Mouse (Mus musculus): ENCODE data around the gene Nek11. TPM values are rescaled to one million over a fixed set of nuclear protein-coding genes. Genes with fewer than 3 reads are reported as not detected.
A peak's percentile ranks its signal among the peaks of the same experiment; 100 is the strongest.

Nek11 gene
- total and polyA plus RNA-seq, 2 experiments from 2014 or later, result 1.4 to 3.6 TPM

DNA sequence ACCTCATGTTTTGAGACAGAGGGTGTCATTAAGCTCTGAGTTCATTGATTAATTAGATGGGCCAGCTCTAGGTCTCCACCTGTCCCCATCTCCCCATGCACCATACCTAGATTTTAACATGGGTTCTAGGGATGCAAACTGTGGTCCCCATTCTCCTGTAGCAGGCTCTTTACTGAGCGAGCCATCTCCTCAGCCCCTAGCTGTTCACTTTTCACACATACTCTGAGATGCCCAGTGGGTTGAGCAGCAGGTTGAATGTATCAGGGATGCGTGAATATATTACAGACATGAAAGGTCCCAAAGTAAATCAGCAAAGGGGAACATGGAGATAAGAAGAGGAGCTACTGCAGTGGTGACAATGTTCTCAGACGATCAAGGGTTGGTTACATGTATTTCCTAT, 52.8 kb downstream of the Nek11 start:
- 41% methylated on average over 3 of the region's 3 CpGs for WGBS
- DNase-seq (ENCODE audit: low spot score), result no peak
- no peak for ATAC-seq (ENCODE audit: low FRiP score)
- no peak overlapping the region for H3K9ac ChIP-seq (replicated peaks; ENCODE audit: low read length, poor library complexity, severe bottlenecking)
- H3K4me1 ChIP-seq (ENCODE audit: insufficient read depth, low read length), result no peaks in the 10 kb centered on the region; the same call in 1 of the 2 replicates
- H3K27me3 ChIP-seq (ENCODE audit: insufficient read depth, low read length), result no peaks in the 10 kb centered on the region
- H3K4me2 ChIP-seq (ENCODE audit: low read depth, low read length, poor library complexity, severe bottlenecking), result no peak overlapping the region
- no peak overlapping the region for H3K4me3 ChIP-seq (ENCODE audit: low read depth, low read length)
- H3K36me3 ChIP-seq (ENCODE audit: insufficient read depth, low read length), result no peaks in the 10 kb centered on the region
- peak overlapping the region; percentile 58 for H3K27ac ChIP-seq (ENCODE audit: low read depth, low read length)
- H3K9me3 ChIP-seq (ENCODE audit: low read length), result no peaks in the 10 kb centered on the region
- TF ChIP-seq CTCF (IDR thresholded peaks at IDR 0.05), result no peak

DNA sequence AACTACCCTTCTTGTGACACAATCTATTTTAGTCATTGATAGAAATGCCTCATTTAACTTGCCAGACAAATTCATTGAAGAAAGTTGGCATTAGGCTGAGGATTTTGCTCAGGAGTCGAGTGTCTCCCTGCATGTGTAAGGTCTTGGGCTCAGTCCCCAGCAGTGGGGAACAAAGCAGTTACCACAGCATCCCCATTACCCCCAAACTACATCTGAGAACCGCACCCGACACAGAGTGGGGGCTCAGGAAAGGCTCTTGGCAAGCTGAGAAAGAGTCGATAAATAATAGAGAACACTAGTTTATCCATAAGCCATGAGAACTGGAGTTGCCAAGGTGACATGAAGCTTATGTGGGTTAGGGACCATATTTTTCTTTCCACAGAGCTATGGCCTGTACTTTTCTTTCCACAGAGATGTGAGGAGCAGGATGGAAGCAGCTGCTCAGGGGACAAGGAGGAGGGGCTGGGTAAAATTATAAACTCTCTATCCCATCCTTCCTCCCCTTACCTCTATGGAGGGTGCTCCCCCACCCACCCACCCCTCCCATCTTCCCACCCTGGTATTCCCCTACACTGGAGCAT, 62.8 kb downstream of the Nek11 start:
- 61% methylated on average over 4 of the region's 4 CpGs for WGBS
- DNase-seq (ENCODE audit: low spot score), result peak; percentile 33
- no peak overlapping the region for H3K27ac ChIP-seq (ENCODE audit: low read depth, low read length)
- no peak for ATAC-seq (ENCODE audit: low FRiP score)
- TF ChIP-seq CTCF (IDR thresholded peaks at IDR 0.05), result no peak
- H3K27me3 ChIP-seq (ENCODE audit: insufficient read depth, low read length), result no peaks in the 10 kb centered on the region
- no peaks in the 10 kb centered on the region for H3K9me3 ChIP-seq (ENCODE audit: low read length)
- H3K4me1 ChIP-seq (ENCODE audit: insufficient read depth, low read length), result 0 out of 2 replicates have a peak, but pooled peaks cover 2% of the 10 kb centered on the region
- no peak overlapping the region for H3K4me2 ChIP-seq (ENCODE audit: low read depth, low read length, poor library complexity, severe bottlenecking)
- no peak overlapping the region for H3K9ac ChIP-seq (replicated peaks; ENCODE audit: low read length, poor library complexity, severe bottlenecking)
- no peak overlapping the region for H3K4me3 ChIP-seq (ENCODE audit: low read depth, low read length)
- no peaks in the 10 kb centered on the region for H3K36me3 ChIP-seq (ENCODE audit: insufficient read depth, low read length)

DNA sequence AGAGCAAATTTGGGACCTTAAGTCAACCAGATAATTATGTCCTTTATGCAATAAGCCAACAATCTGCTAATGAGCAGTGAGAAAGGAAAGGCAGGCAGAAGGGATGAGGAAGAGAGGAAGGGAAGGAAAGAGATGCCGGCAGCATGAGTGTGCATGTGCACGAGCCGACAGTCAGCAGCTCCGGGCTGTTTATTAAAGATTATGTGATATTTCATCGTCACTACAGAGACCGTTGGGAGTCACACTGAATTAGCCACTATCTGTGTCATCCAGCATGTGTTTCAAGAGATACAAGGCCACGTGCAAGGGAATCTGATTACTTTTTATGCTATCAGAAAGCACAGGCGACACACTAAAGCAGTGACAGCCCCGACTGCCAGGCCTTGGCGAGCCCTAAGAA, 73.5 kb downstream of the Nek11 start:
- DNase-seq (ENCODE audit: low spot score), result no peak
- Histone ChIP-seq H3K4me1 (ENCODE audit: insufficient read depth, low read length) (no peaks in the 10 kb centered on the region), H3K9ac (replicated peaks; ENCODE audit: low read length, poor library complexity, severe bottlenecking) (no peak overlapping the region), H3K9me3 (ENCODE audit: low read length) (no peaks in the 10 kb centered on the region), H3K27me3 (ENCODE audit: insufficient read depth, low read length) (no peaks in the 10 kb centered on the region), H3K4me3 (ENCODE audit: low read depth, low read length) (no peak overlapping the region), H3K4me2 (ENCODE audit: low read depth, low read length, poor library complexity, severe bottlenecking) (no peak overlapping the region), H3K36me3 (ENCODE audit: insufficient read depth, low read length) (no peaks in the 10 kb centered on the region), H3K27ac (ENCODE audit: low read depth, low read length) (no peak overlapping the region)
- WGBS, result 59% methylated on average over 10 of the region's 10 CpGs
- ATAC-seq (ENCODE audit: low FRiP score), result no peak
- no peak for TF ChIP-seq CTCF (IDR thresholded peaks at IDR 0.05)

DNA sequence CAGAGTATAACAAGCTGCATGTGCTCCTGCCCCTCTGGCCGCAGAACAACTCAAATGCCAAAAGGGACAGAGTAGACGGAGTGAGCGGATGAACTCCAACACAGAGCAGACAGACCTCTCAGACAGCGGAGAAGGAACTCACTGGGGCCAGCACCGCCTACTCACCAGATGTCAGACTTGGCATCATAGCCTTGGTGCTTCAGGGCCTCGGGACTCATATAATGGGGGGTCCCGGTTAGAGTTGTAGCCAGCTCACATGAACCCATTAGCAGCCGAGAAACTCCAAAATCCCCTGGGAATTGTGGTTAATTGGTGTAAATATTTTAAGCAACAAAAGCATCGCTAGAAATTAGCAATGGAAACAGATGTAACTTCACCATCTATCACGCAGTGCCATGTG, 82.1 kb downstream of the Nek11 start:
- ATAC-seq (ENCODE audit: low FRiP score) (no peak), DNase-seq (ENCODE audit: low spot score) (peak; percentile 61)
- H3K4me1 ChIP-seq (ENCODE audit: insufficient read depth, low read length), result no peaks in the 10 kb centered on the region
- TF ChIP-seq CTCF (IDR thresholded peaks at IDR 0.05), result no peak
- no peak overlapping the region for H3K9ac ChIP-seq (replicated peaks; ENCODE audit: low read length, poor library complexity, severe bottlenecking)
- no peaks in the 10 kb centered on the region for H3K27me3 ChIP-seq (ENCODE audit: insufficient read depth, low read length)
- H3K9me3 ChIP-seq (ENCODE audit: low read length), result no peaks in the 10 kb centered on the region
- H3K27ac ChIP-seq (ENCODE audit: low read depth, low read length), result no peak overlapping the region
- H3K4me2 ChIP-seq (ENCODE audit: low read depth, low read length, poor library complexity, severe bottlenecking), result no peak overlapping the region
- no peak overlapping the region for H3K4me3 ChIP-seq (ENCODE audit: low read depth, low read length)
- WGBS, result 62% methylated on average over 10 of the region's 10 CpGs
- H3K36me3 ChIP-seq (ENCODE audit: insufficient read depth, low read length), result no peaks in the 10 kb centered on the region

DNA sequence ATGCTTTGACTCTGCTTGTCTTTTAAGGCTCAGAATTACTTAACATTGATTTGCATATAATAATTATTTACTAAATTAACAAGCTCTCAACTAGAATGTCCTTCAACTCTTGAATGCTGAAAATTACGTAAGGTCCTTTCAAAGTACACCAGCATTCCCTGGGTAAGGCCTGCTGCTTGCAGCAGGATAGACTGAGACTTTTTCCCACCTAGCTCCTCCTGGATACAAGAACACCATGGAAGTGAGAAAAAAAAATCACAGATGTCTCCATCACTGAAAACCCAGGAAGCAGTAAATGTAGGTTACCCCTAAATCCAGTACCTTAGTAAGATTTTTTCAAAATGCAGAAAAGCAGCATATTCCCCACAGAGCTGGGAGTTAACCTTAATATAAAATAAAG, 82.6 kb downstream of the Nek11 start:
- Histone ChIP-seq H3K9ac (replicated peaks; ENCODE audit: low read length, poor library complexity, severe bottlenecking) (no peak overlapping the region), H3K9me3 (ENCODE audit: low read length) (no peaks in the 10 kb centered on the region), H3K27me3 (ENCODE audit: insufficient read depth, low read length) (no peaks in the 10 kb centered on the region), H3K4me1 (ENCODE audit: insufficient read depth, low read length) (no peaks in the 10 kb centered on the region), H3K4me3 (ENCODE audit: low read depth, low read length) (no peak overlapping the region), H3K36me3 (ENCODE audit: insufficient read depth, low read length) (no peaks in the 10 kb centered on the region), H3K27ac (ENCODE audit: low read depth, low read length) (no peak overlapping the region), H3K4me2 (ENCODE audit: low read depth, low read length, poor library complexity, severe bottlenecking) (no peak overlapping the region)
- no peak for TF ChIP-seq CTCF (IDR thresholded peaks at IDR 0.05)
- DNase-seq (ENCODE audit: low spot score) (no peak), ATAC-seq (ENCODE audit: low FRiP score) (no peak)
- WGBS, result 90% methylated on average over 1 of the region's 1 CpGs

DNA sequence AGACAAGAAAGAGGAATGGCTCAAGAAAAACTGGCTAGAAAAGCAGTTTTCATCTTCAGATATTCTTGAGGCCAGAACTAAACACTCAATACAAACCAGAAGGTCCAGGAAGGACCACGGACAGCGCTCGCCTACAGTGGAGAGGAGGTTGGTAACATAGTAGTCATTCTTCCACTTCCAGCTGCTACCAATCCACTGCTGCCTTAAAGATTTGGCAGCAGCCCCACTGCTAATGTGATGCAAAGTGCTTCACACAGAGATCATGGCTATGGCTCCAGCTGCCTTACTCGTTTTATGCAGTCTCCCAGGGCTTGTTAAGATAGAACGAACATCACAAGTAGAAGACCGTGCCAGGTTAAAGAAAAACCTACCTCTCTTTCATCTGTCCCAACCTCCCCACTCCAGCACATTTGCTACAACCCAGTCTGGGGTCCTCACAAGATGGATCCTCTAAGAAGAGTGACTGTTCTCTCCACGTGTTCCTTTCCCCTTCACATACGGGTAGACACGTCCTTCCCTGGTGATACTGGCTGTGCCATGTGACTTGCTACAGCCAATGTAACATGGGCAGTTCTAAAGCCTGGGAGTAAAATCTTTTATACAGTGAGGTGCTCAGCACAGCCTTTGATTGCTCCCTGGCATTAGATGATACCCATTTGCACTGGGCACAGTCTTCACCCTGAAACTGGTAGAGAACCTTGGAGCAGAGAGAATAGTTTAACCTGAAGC, 85.6 kb downstream of the Nek11 start:
- ATAC-seq (ENCODE audit: low FRiP score) (no peak), DNase-seq (ENCODE audit: low spot score) (peak; percentile 80)
- WGBS, result 24% methylated on average over 9 of the region's 9 CpGs
- Histone ChIP-seq H3K27me3 (ENCODE audit: insufficient read depth, low read length) (no peaks in the 10 kb centered on the region), H3K36me3 (ENCODE audit: insufficient read depth, low read length) (no peaks in the 10 kb centered on the region), H3K4me2 (ENCODE audit: low read depth, low read length, poor library complexity, severe bottlenecking) (no peak overlapping the region), H3K4me1 (ENCODE audit: insufficient read depth, low read length) (no peaks in the 10 kb centered on the region), H3K9ac (replicated peaks; ENCODE audit: low read length, poor library complexity, severe bottlenecking) (no peak overlapping the region), H3K27ac (ENCODE audit: low read depth, low read length) (no peak overlapping the region), H3K9me3 (ENCODE audit: low read length) (no peaks in the 10 kb centered on the region), H3K4me3 (ENCODE audit: low read depth, low read length) (no peak overlapping the region)
- TF ChIP-seq CTCF (IDR thresholded peaks at IDR 0.05), result no peak
